Mouse (Mus musculus): ENCODE results near the gene Elmod2. TPM values are rescaled to one million over a fixed set of nuclear protein-coding genes. Genes with fewer than 3 reads are reported as not detected.

Elmod2 gene
- polyA plus RNA-seq, 1 experiment from 2014 or later = 13.5 TPM

Other genes with a start within 250 kb of the Elmod2 start
- 2.9 and 3.5 TPM in 2 replicates for gene Tbc1d9, start 167.1 kb downstream of the Elmod2 start, polyA plus RNA-seq (2014; fragmentation: Nextera tagmentation; extraction: Ambion mirVana)
- gene Gm10645, start 166.3 kb downstream of the Elmod2 start, polyA plus RNA-seq (2014; fragmentation: Nextera tagmentation; extraction: Ambion mirVana) = 2.1 and 2.3 TPM in 2 replicates
- 0.11 TPM in 2 replicates for gene Ucp1, start 42.1 kb downstream of the Elmod2 start, polyA plus RNA-seq (2014; fragmentation: Nextera tagmentation; extraction: Ambion mirVana)
- gene Mgat4d, start 16.0 kb upstream of the Elmod2 start, polyA plus RNA-seq (2014; fragmentation: Nextera tagmentation; extraction: Ambion mirVana) = not detected in 2 replicates
- gene Clgn, start 57.4 kb upstream of the Elmod2 start, polyA plus RNA-seq (2014; fragmentation: Nextera tagmentation; extraction: Ambion mirVana) = 0.58 and 0.75 TPM in 2 replicates
- 92.4 and 101 TPM in 2 replicates for gene Scoc, start 125.9 kb upstream of the Elmod2 start, polyA plus RNA-seq (2014; fragmentation: Nextera tagmentation; extraction: Ambion mirVana)
- gene Olfr370, start 203.3 kb upstream of the Elmod2 start, polyA plus RNA-seq (2014; fragmentation: Nextera tagmentation; extraction: Ambion mirVana) = not detected in 2 replicates
- gene Ndufb7, start 234.2 kb upstream of the Elmod2 start, polyA plus RNA-seq (2014; fragmentation: Nextera tagmentation; extraction: Ambion mirVana) = 364 and 372 TPM in 2 replicates

Measured in intestine, embryonic 14.5 days (tissue).